Mouse (Mus musculus): Measurements from ENCODE around the gene Clstn1. TPM values are rescaled to one million over a fixed set of nuclear protein-coding genes. Genes with fewer than 3 reads are reported as not detected.
"Not testable (repeated sequence)": the region's sequence is repeated elsewhere in the genome, so short reads cannot be mapped to it uniquely, and the experiment has no call there.

Gene Clstn1
- total RNA-seq, 2 experiments from 2014 or later = 1,335 to 1,338 TPM

DNA sequence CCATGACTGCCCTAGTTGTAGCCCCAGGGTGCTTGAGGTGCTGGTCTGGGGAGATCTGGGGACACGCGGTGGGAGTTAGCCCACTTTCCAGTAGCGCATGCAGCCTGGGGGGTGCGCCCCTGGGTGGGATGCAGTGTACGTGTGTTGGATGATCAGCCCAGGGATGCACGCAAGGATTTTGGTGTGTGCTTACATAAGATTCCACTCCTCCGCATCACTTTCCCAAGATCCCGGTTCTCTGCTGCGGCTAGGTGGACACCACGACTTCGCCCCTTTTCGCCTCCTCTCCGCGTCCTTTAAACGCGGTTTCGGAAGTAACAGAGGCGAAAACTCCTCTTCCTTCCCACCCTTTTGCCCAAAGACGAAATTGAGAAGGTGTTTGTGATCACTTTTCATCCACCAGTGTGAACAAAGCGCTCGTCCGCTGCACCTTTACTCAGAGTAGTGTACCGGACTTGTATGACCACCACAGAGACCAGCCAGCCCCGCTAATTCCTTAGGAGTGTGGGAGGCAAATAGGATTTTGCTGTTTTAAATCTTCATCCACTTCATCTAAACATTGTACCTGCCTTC is 1.4 kb downstream of the Clstn1 start:
- DNase-seq (ENCODE audit: low spot score in 2 of 2) = peak; percentile 63 to 66
- intact Hi-C loops (cut with DNase I) = loop anchor here (5.0 kb wide), 1 partner anchor 35 kb away; no protein-coding TSS in a partner anchor

DNA sequence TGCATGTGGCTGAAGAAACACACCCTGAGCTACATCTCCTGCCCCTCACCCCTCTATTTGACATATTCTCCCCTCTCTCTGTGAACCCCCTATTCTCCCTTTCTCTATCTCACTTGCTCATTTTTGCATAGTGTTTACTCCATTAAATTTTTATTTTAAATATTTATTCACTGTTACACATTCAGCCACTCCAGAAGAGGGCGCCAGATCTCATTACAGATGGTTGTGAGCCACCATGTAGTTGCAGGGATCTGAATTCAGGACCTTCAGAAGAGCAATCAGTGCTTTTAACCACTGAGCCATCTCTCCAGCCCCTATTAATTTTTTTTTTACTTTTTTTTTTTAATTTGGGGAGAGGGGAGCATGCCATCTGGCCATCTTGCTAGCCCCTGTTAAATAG is 3.9 kb downstream of the Clstn1 start:
- DNase-seq (ENCODE audit: low spot score in 2 of 2) = no peak
- intact Hi-C loops (cut with DNase I) = no loop called here

DNA sequence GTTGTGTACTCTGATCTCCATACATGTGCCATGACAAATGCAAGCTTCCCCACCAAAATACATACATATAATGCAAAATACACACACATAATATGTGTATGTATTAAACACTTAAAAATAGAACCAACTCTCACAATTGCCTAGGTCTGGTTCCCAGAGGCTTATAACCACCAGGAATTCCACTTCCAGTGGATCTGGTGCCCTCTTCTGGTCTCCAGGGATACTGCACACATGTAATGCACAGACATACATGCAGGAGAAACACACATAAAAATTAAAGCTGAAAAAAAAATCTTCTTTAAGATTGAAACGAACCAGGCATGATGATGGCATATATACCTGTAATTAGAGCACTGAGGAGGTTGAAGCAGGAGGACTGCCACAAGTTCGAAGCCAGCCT is 5.2 kb downstream of the Clstn1 start:
- intact Hi-C loops (cut with DNase I) = no loop called here
- DNase-seq (ENCODE audit: low spot score in 2 of 2) = peak in 1 of 2 experiments; percentile 52

DNA sequence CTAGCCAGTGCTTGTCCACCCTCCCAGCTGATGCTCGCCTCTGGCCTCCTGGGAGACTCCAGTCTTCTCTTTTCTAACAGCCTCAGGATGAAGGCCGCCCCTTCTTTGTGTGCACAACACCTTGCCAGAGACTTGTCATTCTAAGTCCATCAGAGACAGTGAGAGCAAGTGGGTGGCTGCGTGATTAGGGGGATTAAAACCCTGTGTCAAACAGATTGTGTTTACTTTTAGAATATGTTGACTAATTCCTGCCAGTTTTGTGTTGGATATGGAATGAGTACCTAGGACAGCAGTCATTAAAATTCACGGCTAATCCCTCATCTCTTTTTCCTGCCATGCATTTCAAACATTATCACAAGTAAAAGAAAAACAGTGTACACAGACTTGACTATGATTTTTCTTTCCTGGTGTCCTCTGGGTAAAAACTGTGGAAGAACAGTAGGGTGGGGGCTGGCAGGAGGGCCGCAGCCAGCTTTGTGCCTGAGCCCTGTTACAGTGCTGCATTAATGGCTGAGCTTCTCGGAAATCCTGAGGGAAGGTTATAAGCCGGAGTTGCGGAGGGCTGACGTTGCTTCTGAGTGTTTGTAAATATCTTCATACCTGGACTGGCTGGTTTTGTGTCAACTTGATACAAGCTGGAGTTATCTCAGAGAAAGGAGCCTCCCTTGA is 8.8 kb downstream of the Clstn1 start:
- intact Hi-C loops (cut with DNase I) = no loop called here
- DNase-seq (ENCODE audit: low spot score in 2 of 2) = no peak

DNA sequence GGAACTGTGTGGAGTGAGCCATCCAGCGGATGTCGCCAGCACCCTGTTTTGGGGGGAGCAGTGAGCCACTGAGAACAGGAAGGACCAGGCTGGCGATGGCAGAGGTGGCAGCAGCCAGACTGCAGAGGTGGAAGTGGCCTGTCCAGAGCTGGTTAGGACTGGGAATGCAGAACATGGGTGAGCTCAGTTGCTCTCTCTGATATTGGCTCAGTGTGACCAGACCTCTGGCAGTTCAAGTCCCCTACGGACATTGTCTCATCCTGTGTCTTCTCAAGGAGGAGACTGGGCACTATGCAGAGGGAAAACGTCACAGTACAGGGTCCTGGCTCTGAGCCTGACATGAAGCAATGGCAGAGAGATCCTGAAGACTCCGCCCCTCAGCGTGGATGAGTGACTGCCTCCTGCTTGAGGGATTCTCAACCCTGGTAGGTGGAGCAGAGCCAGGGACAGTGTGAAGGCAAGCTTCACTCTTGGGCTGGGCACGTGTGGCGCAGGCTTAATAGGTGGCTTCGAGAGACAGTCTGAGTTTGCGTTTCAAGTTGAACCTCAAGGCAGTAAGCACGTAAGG is 11.5 kb downstream of the Clstn1 start:
- intact Hi-C loops (cut with DNase I) = no loop called here
- DNase-seq (ENCODE audit: low spot score in 2 of 2) = no peak

DNA sequence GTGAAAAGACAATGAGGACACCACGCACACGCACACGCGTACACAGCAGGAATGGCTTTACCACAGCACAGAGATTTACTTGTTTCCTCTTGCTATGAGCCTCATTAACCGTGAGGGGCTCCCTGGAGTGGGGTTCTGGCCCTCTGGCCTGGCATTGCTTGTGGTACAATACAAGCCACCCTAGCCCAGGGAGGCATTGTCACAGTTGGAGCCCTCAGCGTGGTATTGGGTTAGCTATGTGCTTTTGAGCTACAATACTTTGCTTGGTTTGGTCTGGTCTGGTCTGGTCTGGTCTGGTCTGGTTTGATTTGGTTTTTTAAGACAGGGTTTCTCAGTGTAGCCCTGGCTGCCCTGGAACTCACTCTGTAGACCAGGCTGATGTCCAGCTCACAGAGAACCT is 13.3 kb downstream of the Clstn1 start:
- intact Hi-C loops (cut with DNase I) = no loop called here
- DNase-seq (ENCODE audit: low spot score in 2 of 2) = no peak

DNA sequence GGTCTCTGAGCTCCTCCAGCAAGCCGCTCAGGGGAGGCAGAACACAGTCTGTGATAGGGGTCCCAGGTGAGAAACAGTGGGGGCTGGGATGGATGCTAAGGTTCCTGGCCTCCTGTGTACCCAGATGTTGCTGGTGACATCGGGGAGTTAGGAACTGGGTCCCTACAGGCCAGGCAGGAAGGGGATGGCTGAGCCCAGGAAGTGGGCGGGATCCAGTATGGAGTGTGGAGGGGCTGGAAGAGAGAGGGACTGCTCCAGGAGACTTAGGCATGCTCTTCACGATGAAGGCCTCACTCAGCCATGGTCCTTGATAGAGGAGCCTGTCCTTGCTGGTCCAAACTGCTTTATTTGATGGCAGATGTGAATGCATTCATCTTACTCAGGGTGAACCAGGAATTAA is 13.9 kb downstream of the Clstn1 start:
- intact Hi-C loops (cut with DNase I) = no loop called here

DNA sequence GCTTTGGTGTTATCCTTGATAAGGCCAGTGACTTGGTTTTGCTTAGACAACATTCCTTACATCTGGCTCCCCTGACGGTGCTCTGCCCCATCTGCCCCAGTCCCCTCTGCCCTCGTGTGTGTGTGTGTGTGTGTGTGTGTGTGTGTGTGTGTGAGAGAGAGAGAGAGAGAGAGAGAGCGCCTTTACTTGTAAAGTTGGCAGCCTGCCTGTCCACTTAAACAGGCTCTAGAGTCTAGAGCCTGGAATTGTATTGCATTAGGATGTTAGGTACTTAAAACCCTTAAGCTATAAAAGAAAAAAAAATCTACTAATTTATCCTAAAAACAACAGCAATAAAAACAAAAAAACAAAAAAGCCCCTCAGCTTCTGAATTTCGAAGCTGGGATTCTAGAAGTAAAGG is 15.2 kb downstream of the Clstn1 start:
- DNase-seq (ENCODE audit: low spot score in 2 of 2) = no peak
- intact Hi-C loops (cut with DNase I) = no loop called here

More for the DNA sequence above, 13.9 kb downstream of the Clstn1 start:
- no peak for DNase-seq (ENCODE audit: low spot score in 2 of 2)

DNA sequence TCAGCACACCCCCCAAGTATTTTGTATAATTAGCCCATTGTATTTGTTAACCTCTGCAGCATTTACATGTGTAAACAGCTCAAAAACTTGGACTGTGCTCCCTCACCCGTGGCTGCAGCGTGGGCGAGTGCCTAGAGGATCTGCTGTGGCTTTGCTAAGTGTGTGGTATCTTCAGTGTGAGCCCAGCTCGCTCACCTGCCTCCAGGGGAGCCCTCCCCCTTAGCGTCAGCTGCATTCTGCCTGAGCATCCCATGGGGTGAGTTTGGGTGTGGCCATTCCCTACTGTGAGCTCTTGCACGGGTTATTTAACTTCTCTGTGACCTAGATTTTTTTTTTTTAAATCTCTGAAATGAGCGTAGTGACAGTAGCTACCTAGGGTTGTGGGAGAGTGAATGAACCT is 16.0 kb downstream of the Clstn1 start:
- DNase-seq (ENCODE audit: low spot score in 2 of 2) = no peak
- intact Hi-C loops (cut with DNase I) = no loop called here

DNA sequence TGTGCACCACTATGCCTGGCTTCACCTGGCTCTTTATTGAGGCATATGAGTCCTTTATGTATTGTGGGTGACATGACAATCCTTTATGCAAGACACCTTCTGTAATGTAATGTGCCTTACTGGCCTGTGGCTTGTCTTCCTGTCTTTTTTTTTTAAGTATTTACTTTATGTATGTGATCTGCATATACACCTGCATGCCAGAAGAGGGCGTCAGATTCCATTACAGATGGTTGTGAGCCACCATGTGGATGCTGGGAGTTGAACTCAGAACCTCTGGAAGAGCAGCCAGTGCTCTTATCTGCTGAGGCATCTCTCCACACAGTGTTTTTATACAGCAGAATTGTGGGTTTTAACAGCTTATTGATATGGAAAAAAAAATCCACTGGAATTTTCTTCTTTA is 17.6 kb downstream of the Clstn1 start:
- intact Hi-C loops (cut with DNase I) = no loop called here
- DNase-seq (ENCODE audit: low spot score in 2 of 2) = no peak

DNA sequence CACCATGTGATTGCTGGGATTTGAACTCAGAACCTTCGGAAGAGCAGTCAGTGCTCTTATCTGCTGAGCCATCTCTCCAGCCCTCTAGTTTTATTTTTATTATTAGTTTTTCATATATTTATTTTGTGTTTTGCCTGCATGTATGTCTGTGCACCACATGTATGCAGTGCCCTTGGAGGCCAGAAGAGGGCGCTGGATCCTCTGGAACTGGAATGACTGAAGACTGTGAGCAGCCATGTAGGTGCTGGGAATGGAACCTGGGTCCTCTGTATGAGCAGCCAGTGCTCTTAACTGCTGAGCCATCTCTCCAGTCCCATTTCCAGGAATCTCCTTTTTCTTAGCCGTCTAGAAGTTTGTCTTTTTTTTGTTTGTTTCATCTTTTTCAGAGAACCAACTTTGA is 18.2 kb downstream of the Clstn1 start:
- no peak for DNase-seq (ENCODE audit: low spot score in 2 of 2)
- intact Hi-C loops (cut with DNase I) = no loop called here

DNA sequence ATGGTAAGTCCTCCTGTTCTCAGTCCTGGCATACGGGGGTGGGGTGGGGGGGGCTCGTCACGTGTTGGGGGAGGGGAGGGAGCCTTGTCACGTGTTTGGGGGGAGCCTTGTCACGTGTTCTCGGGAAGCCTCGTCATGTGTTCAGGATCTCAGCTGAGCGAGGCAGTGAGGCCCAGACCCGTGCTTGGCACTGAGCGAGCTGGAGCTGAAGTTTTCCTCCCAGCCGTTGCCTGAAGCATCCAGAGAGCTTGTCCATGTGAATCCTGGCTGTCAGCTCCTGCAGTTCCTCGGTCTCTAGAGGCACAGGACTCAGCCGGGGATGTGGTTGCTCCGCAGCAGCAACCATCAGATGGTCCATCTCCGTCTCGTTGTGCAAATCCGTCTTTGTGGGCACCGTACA is 19.8 kb downstream of the Clstn1 start:
- intact Hi-C loops (cut with DNase I) = no loop called here
- peak in 1 of 2 experiments; percentile 80 for DNase-seq (ENCODE audit: low spot score in 2 of 2)

DNA sequence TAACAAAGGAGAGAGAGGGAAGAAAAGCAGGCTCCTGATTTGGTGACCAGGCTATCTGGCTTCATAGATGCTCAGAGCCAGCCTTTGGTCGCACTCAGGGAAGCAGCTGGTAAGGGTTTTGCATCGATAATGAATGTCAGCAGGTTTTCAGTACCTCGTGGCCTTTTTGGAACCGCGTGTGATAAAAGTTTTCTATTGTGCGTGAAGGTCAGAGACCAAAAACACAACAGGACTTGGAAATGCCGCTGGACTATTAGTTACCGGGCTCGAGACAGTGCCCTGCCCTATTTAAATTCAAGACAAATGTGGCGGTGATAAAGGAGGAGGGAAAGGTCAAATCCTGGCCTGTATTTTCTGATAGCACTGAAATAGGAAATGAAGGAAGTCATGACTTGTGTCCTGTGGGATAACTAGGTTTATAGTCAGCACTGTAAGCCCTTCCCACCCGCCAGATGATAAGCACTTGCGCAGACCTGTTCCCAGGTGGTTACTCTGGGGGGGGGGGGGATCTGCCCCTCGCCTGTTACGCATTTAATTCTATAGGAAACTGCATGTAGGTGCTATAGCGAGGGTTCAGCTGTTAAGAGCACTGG is 20.6 kb downstream of the Clstn1 start:
- intact Hi-C loops (cut with DNase I) = no loop called here

DNA sequence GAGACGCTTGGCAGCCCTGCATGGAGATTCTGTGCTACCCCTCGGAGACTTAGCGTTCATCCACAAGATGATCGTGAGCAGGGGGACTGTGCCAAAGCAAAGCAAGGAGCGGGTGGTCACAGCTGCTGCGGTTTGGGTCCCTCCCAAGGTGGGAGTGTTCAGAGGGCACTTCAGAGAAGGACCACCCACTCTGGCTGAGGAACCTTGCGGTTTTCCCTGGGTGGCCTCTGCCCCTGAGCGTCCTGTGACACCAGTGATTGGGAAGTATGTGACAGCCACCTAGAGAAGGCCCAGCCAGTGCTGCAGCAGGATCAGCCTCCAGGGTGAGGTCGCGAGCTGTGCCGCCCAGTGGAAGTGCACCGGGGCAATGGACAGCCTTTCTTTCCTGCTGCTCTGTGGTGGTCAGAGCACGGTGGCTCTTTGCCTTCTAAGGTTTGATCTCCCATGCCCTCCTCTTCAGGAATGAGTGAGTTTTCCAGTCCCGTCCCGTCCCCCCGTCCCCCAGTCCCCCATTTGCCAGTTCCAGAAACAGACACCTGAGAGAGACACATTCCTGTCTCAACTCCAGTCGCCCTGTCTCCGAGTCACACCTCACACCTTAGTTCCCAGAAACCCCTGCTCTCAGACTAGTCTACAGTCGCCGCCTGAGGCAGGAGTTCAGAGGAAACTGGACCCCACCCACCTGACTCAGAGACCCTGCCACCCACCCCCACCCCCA is 21.5 kb downstream of the Clstn1 start:
- intact Hi-C loops (cut with DNase I) = no loop called here
- no peak for DNase-seq (ENCODE audit: low spot score in 2 of 2)

More for the DNA sequence above, 20.6 kb downstream of the Clstn1 start:
- no peak for DNase-seq (ENCODE audit: low spot score in 2 of 2)

DNA sequence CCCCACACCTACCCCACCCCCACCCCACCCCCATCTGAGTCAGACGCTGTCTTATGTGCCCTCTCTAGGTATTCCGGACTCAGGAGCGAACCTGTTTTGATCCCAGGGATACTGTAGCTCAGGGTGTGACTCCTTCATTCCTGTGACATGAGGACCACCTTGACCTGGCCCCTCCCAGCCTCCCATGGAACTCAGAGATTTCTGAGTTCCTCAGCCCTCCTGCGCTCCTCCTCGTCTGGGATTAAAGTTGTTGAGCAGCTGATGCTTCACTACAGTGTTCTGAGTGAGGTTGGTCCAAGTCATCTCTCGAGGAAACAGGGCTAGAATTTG is 22.0 kb downstream of the Clstn1 start:
- no peak for DNase-seq (ENCODE audit: low spot score in 2 of 2)
- intact Hi-C loops (cut with DNase I) = no loop called here

DNA sequence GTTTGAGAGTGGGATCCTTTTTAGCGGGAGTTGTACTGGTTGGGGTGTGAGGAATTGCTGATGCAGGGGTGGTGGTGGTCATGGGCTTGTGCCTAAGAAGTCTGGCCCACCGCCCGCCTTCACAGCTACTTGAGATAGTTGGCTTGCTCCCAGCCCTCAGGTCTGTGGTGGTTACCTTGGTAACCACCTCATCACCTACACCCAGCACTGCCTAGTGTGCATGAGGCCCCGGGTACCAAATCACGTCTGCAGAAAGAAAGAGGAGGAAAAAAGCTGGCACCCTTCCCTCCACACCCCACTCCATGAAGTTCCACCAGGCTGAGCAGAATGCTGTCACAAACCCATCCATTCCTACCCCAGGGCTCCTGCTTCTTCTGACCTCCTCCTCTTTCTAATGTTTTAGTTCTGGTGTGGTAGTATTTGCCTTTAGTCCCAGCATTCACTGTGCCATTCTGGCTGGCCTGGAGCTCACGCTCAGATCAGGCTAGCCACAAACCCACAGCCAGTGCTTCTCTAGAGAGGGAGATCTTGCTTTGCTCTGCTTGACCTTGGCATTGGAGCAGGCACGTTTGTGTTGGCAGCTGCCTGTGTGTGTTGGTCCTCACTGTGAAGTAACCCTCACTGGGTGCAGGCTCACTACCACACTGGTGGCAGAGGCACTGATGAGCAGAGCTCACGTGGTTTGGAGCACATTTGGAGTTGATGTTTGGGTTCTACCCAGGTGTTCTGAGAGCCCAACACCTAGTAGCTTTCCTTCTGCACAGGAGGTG is 23.2 kb downstream of the Clstn1 start:
- peak; percentile 51 to 58 for DNase-seq (ENCODE audit: low spot score in 2 of 2)
- intact Hi-C loops (cut with DNase I) = loop anchor here (2.0 kb wide), 1 partner anchor 61 kb away; no protein-coding TSS in a partner anchor

DNA sequence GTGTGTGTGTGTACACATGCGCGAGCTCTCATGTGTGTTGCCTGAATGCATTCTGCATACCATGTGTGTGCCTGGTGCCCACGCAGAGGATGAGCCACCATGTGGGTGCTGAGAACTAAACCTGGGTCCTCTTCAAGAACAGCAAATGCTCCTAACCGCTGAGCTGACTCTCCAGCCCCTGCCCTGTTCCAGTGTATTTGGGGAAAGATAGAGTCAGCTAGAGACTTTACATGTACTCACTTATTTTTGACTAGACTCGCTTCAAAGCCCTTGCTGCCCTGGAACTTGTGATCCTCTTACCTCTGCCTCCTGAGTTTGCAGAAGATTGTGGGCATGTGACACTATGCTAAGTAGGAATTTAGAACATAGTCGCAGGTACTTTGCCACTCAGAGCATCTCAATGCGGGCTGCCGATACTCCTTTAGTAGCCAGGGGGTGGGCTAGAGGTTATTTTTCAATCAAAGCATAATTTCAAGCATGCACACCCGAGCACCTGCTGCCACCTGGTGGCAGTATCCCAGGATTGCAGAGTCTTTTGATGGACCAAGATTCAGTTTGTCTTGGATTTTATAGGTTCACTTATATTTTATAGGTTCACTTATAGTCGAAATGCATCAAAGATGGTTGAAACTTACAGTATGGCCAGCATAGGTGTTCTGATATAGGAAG is 25.2 kb downstream of the Clstn1 start:
- peak; percentile 67 to 71 for DNase-seq (ENCODE audit: low spot score in 2 of 2)
- intact Hi-C loops (cut with DNase I) = loop anchor here (2.0 kb wide), 1 partner anchor 63 kb away; no protein-coding TSS in a partner anchor

DNA sequence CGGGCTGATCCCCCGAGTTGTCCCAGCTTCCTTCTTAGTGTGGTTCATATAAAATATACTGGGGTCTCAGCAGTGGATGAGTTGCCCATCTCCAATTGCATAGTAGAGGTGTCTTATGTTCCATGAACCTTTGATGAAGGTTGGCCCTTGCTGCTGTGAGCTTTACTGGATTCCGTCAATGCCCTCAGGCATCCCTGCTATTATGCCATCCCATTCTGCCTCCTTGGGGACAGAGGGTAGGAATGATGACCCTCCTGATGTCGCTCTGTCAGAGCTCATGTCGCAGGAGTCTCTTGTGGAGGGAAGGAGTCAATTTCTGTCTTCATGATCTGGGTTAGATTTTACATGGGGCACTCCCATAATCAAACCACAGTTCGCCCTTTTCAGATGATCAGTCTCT is 27.2 kb downstream of the Clstn1 start:
- DNase-seq (ENCODE audit: low spot score in 2 of 2); intact Hi-C loops (cut with DNase I): not testable (repeated sequence)

DNA sequence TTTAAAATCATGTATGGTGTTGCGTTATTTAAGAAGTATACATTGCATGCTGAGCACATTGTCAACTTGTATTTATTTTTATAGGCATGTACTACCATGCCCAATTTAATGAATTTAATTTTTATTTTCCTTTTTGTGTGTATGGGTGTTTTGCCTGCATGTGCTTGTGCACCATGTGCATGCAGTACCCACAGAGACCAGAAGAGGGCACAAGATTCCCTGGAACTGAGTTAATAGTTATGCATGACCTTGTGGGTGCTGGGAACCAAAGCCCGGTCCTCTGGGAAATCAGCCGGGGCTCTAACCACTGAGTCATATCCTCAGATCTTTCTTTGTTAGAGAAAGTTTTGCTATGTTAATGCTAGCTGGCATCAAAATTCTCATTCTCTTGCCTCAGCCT is 28.6 kb downstream of the Clstn1 start:
- intact Hi-C loops (cut with DNase I) = no loop called here

More for the DNA sequence above, 28.6 kb downstream of the Clstn1 start:
- DNase-seq (ENCODE audit: low spot score in 2 of 2) = no peak

Measured in left cerebral cortex, postnatal 14 days (tissue).